Mouse (Mus musculus): ENCODE data around the gene Smarcc2. TPM values are rescaled to one million over a fixed set of nuclear protein-coding genes. Genes with fewer than 3 reads are reported as not detected.
A peak's percentile ranks its signal among the peaks of the same experiment; 100 is the strongest.

Gene Smarcc2
- total and polyA plus RNA-seq, 2 experiments: 13.8 to 63.1 TPM

DNA sequence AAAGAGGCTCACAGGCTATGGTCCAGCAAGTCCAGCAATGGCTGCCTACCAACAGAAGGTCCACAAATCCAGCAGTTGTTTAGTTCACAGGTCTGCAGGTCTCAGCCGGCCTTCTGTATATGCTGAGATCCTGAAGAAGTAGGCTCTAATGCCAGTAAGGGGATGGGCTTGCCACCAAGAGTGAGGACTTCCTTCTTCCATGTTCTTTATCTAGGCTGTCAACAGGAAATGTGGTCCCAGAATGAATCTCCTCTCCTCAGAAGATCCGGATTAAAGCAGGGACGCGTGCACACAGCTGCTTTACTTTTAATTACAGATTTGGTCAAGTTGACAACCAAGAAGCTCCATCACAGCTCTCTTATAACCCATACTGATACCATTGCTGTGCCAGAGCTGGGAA is 13.6 kb upstream of the Smarcc2 start:
- Histone ChIP-seq H3K27me3 (ENCODE audit: control insufficient read depth, insufficient read depth, low read length) (no peaks in the 10 kb centered on the region), H3K9ac (ENCODE audit: low read depth, low read length) (0 out of 2 replicates have a peak overlapping the region, but pooled peaks have one; percentile 19), H3K27ac (replicated peaks; ENCODE audit: insufficient read depth, low read depth, low read length) (peak overlapping the region; percentile 72), H3K4me3 (ENCODE audit: insufficient read depth, low read depth, low read length) (no peak overlapping the region), H3K79me2 (ENCODE audit: control insufficient read depth, insufficient read depth, low read length) (no peaks in the 10 kb centered on the region), H3K36me3 (ENCODE audit: control insufficient read depth, insufficient read depth, low read length) (no peaks in the 10 kb centered on the region), H3K4me1 (ENCODE audit: control insufficient read depth, insufficient read depth, low read length) (no peaks in the 10 kb centered on the region)
- no peak for DNase-seq (ENCODE audit: extremely low read depth, low read depth, low spot score)
- WGBS: 71% methylated on average over 4 of the region's 4 CpGs
- TF ChIP-seq POLR2A (IDR thresholded peaks at IDR 0.05; ENCODE audit: extremely low read depth, insufficient read depth, low read length): no peak
- TF ChIP-seq CTCF (IDR thresholded peaks at IDR 0.05; ENCODE audit: low read depth, low read length): no peak

DNA sequence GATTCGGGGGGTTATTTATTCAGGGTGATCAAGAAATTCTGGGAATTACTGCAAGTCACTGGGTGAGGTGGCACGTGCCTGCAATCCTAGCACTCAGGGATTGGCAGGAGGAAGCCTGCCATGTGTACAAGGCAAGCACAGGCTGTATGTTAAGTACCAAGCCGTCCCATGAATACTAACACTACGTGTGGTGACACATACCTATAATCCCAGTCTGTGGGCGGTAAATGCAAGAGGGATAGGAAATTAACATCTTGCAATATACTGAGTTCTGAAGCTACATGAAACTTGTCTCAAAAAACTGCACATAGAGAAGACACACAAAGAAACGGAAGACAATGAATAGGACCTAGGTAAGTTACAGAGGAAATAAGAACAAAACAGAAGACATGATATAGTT is 8.0 kb upstream of the Smarcc2 start:
- Histone ChIP-seq H3K36me3 (ENCODE audit: control insufficient read depth, insufficient read depth, low read length) (no peaks in the 10 kb centered on the region), H3K4me3 (ENCODE audit: insufficient read depth, low read depth, low read length) (no peak overlapping the region), H3K27me3 (ENCODE audit: control insufficient read depth, insufficient read depth, low read length) (no peaks in the 10 kb centered on the region), H3K79me2 (ENCODE audit: control insufficient read depth, insufficient read depth, low read length) (no peaks in the 10 kb centered on the region), H3K9ac (ENCODE audit: low read depth, low read length) (no peak overlapping the region), H3K4me1 (ENCODE audit: control insufficient read depth, insufficient read depth, low read length) (peaks cover 3% of the 10 kb centered on the region; the same call in 1 of the 2 replicates), H3K27ac (replicated peaks; ENCODE audit: insufficient read depth, low read depth, low read length) (no peak overlapping the region)
- 86% methylated on average over 6 of the region's 6 CpGs for WGBS
- TF ChIP-seq CTCF (IDR thresholded peaks at IDR 0.05; ENCODE audit: low read depth, low read length) (no peak), POLR2A (IDR thresholded peaks at IDR 0.05; ENCODE audit: extremely low read depth, insufficient read depth, low read length) (no peak)
- DNase-seq (ENCODE audit: extremely low read depth, low read depth, low spot score): no peak

DNA sequence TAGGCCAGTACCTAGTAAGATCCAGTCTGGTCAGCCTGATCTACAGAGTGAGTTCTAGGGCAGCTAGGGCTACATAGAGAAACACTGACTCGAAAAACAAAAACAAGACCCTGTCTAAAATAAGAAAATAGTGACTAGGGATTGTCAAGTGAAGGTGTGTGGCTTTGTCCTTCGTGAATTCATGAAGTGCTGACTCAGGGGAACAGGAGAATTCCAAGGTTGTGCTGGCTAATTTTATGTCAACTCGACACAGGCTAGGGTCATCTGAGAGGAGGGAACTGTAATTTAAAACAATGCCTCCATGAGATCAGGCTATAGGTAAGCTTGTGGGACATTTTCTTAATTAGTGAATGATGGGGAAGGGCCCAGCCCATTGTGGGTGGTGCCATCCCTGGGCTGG is 4.6 kb upstream of the Smarcc2 start:
- Histone ChIP-seq H3K9ac (ENCODE audit: low read depth, low read length) (no peak overlapping the region), H3K36me3 (ENCODE audit: control insufficient read depth, insufficient read depth, low read length) (no peaks in the 10 kb centered on the region), H3K4me3 (ENCODE audit: insufficient read depth, low read depth, low read length) (no peak overlapping the region), H3K79me2 (ENCODE audit: control insufficient read depth, insufficient read depth, low read length) (no peaks in the 10 kb centered on the region), H3K27me3 (ENCODE audit: control insufficient read depth, insufficient read depth, low read length) (no peaks in the 10 kb centered on the region), H3K27ac (replicated peaks; ENCODE audit: insufficient read depth, low read depth, low read length) (no peak overlapping the region), H3K4me1 (ENCODE audit: control insufficient read depth, insufficient read depth, low read length) (peaks cover 3% of the 10 kb centered on the region; the same call in 1 of the 2 replicates)
- TF ChIP-seq POLR2A (IDR thresholded peaks at IDR 0.05; ENCODE audit: extremely low read depth, insufficient read depth, low read length) (no peak), CTCF (IDR thresholded peaks at IDR 0.05; ENCODE audit: low read depth, low read length) (no peak)
- WGBS: 87% methylated on average over 3 of the region's 3 CpGs
- DNase-seq (ENCODE audit: extremely low read depth, low read depth, low spot score): no peak

DNA sequence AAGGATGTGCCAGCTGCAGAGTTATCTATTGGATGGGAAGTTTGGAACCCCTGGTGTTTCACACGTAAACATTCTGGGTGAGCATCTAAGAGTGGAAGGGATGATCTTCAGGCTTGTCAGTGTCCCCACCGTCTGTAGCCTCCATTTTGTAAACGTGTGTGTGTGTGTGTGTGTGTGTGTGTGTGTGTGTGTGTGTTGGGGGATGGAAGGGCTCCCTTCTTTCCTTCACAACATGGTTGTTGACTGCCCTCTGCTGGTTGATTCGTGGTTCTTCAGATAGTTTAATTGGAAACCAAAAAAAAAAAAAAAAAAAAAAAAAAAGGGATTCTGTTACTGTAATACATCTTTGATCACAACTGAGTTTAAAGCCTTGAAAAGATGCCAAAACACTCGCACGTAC is 3.8 kb upstream of the Smarcc2 start:
- H3K27ac ChIP-seq (replicated peaks; ENCODE audit: insufficient read depth, low read depth, low read length): no peak overlapping the region
- peaks cover 6% of the 10 kb centered on the region for H3K4me1 ChIP-seq (ENCODE audit: control insufficient read depth, insufficient read depth, low read length)
- peak; percentile 74 for DNase-seq (ENCODE audit: extremely low read depth, low read depth, low spot score)
- no peaks in the 10 kb centered on the region for H3K27me3 ChIP-seq (ENCODE audit: control insufficient read depth, insufficient read depth, low read length)
- H3K9ac ChIP-seq (ENCODE audit: low read depth, low read length): no peak overlapping the region
- peaks cover 5% of the 10 kb centered on the region; the same call in 1 of the 2 replicates for H3K79me2 ChIP-seq (ENCODE audit: control insufficient read depth, insufficient read depth, low read length)
- H3K36me3 ChIP-seq (ENCODE audit: control insufficient read depth, insufficient read depth, low read length): no peaks in the 10 kb centered on the region
- TF ChIP-seq POLR2A (IDR thresholded peaks at IDR 0.05; ENCODE audit: extremely low read depth, insufficient read depth, low read length) (no peak), CTCF (IDR thresholded peaks at IDR 0.05; ENCODE audit: low read depth, low read length) (0 out of 2 replicates have a peak, but pooled peaks have one; percentile 24)
- H3K4me3 ChIP-seq (ENCODE audit: insufficient read depth, low read depth, low read length): no peak overlapping the region
- 3% methylated on average over 6 of the region's 6 CpGs for WGBS

DNA sequence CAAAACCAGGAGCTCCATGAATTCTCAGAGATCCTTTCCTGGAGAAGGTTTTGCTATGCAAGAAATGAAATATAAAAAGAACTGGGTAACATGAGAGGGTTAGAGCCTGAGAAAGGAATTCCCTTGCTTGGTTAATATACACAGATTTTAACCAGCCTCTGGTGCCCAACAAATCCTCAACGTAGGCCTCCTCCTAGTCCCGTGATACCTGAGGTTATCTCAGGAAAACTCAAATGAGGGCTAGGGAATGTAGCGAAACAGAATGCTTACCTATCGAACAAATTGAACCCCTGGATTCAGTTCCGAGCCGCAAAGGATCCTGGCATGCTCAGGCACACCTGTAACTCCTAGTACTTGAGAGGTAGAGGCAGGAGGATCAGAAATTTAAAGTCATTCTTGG is 1.4 kb upstream of the Smarcc2 start:
- 91% methylated on average over 6 of the region's 6 CpGs for WGBS
- Histone ChIP-seq H3K36me3 (ENCODE audit: control insufficient read depth, insufficient read depth, low read length) (peaks cover 7% of the 10 kb centered on the region), H3K4me3 (ENCODE audit: insufficient read depth, low read depth, low read length) (no peak overlapping the region), H3K4me1 (ENCODE audit: control insufficient read depth, insufficient read depth, low read length) (peaks cover 10% of the 10 kb centered on the region), H3K27me3 (ENCODE audit: control insufficient read depth, insufficient read depth, low read length) (no peaks in the 10 kb centered on the region), H3K27ac (replicated peaks; ENCODE audit: insufficient read depth, low read depth, low read length) (no peak overlapping the region), H3K79me2 (ENCODE audit: control insufficient read depth, insufficient read depth, low read length) (peaks cover 9% of the 10 kb centered on the region; the same call in 1 of the 2 replicates), H3K9ac (ENCODE audit: low read depth, low read length) (no peak overlapping the region)
- TF ChIP-seq POLR2A (IDR thresholded peaks at IDR 0.05; ENCODE audit: extremely low read depth, insufficient read depth, low read length) (no peak), CTCF (IDR thresholded peaks at IDR 0.05; ENCODE audit: low read depth, low read length) (no peak)
- DNase-seq (ENCODE audit: extremely low read depth, low read depth, low spot score): no peak

DNA sequence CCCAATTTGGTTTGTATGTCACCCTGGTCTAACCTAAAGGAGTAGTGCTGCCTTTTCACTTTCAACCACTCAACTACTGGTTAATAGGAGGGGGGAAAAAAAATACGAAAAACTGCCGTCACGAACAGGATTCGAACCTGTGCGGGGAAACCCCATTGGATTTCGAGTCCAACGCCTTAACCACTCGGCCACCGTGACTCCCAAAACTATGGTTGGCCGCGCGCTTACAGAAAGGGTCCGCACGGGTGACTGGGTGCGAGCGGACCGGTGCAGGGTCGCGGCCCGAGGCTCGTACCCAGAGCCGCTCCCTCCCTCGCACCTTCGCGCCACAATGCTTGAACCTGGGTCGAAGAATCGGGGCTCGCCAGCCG is 715 bp upstream of the Smarcc2 start:
- Histone ChIP-seq H3K9ac (ENCODE audit: low read depth, low read length) (peak overlapping the region; percentile 99), H3K27ac (replicated peaks; ENCODE audit: insufficient read depth, low read depth, low read length) (peak overlapping the region; percentile 79), H3K4me3 (ENCODE audit: insufficient read depth, low read depth, low read length) (peak overlapping the region; percentile 81), H3K4me1 (ENCODE audit: control insufficient read depth, insufficient read depth, low read length) (peaks cover 10% of the 10 kb centered on the region), H3K36me3 (ENCODE audit: control insufficient read depth, insufficient read depth, low read length) (peaks cover 12% of the 10 kb centered on the region), H3K27me3 (ENCODE audit: control insufficient read depth, insufficient read depth, low read length) (no peaks in the 10 kb centered on the region), H3K79me2 (ENCODE audit: control insufficient read depth, insufficient read depth, low read length) (peaks cover 9% of the 10 kb centered on the region; the same call in 1 of the 2 replicates)
- TF ChIP-seq CTCF (IDR thresholded peaks at IDR 0.05; ENCODE audit: low read depth, low read length): no peak
- 0 out of 2 replicates have a peak, but pooled peaks have one; percentile 35 for TF ChIP-seq POLR2A (IDR thresholded peaks at IDR 0.05; ENCODE audit: extremely low read depth, insufficient read depth, low read length)
- DNase-seq (ENCODE audit: extremely low read depth, low read depth, low spot score): peak; percentile 66
- WGBS: under 1% methylated on average over 29 of the region's 29 CpGs
